Mouse (Mus musculus) adrenal gland, postnatal 10 days (tissue): Measurements from ENCODE around the gene Tspan10. TPM values are rescaled to one million over a fixed set of nuclear protein-coding genes. Genes with fewer than 3 reads are reported as not detected.
"Not testable (repeated sequence)": the region's sequence is repeated elsewhere in the genome, so short reads cannot be mapped to it uniquely, and the experiment has no call there.

Source experiments
- DNase-seq: peaks from one replicate; pipeline ENCODE4 v3.0.0; 2021; ENCODE audit warnings: mixed read lengths
- long read RNA-seq, 2 experiments: library from polyadenylated mRNA; stranded (forward); transcript quantifications; one replicate each; pipeline ENCODE4 v2.0.0; 2021
- total RNA-seq, 2 experiments: library from RNA; stranded (reverse); gene quantifications; 2 replicates each; pipeline ENCODE4 v1.2.3; 2021

Gene Tspan10
- 1 to 10 TPM in 1 of 2 experiments, under 1 TPM in 1; 0.30 to 2.6 TPM for total RNA-seq
- long read RNA-seq, experiment 1 = 0 reads
- long read RNA-seq, experiment 2 = 0 reads

DNA sequence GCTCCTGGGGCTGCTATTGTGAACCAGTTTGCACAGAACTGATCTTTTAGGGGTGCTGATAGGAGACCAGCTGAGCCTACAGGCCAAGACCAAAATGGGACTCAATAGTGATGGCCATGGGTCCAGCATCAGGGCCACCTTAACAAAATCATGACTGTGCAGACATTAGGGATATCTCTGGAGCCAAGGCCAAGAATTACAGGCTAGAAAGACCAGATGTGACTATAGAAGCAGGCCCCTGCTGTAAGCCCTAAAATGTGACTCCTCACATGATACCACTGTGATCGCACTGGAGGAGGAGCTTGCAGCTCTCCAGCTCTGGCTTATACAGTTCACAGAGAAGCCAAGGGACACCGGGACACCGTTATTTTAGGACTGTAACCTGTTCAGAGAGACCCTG, at the start of gene Tspan10:
Tspan10 (plus strand) TSS at position 301 of the 400 bp plus-strand sequence.
- no peak for DNase-seq

DNA sequence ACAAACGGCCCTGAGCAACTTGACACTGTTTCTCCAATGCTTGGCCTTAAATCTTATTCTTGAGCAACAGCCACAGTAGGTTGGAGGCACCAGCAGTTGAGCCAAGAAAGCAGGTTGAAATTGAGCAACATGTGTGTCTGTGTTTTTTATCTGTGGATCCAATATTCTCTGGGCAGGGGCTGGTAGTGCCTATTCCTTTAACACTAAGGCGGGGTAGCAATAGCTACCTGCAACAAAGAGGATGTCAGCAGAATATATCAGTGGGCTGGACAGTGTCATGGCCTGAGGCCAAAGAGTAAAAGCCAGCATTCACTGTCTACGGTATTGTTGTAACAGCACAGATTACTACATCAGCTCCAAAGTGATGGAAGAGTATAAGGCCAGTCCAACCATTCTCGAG, 46.8 kb upstream of the Tspan10 start:
- DNase-seq = peak; percentile 32

DNA sequence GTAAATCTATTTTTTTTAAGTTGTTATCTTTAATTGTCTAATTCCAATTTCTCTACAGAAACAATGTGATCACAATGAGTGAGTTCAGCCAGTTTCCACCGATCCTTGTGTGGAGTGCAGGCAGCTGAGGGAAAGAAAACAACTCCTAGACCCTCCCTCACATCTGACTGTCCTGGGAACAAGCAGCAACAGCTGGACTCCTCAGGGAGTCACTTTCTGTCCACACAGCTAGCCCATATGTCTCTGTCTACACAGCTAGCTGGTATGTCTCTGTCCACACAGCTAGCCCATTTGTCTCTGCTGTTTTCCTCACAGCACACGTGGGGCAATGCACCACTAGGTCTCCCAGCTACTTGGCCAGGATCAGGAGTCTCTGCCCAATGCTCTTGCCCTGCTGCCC, 44.8 kb upstream of the Tspan10 start:
- DNase-seq = no peak

DNA sequence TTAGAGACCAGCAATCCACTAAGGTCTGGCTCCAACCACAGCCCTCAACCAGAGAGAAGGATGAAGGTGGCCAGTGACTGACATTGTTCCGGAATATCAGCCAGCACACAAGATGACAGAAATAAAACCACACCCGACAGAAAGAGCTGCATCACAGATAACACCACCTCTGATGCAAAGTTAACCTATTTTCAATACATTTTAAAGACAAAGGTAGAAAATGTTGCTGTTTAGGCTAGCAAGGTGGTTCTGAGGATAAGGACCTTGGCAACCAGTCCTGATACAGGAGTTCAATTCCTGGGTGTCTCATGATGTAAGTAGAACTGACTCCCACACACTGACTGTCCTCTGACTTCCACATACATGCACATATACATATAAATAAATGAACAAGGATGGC, 43.1 kb upstream of the Tspan10 start:
- DNase-seq = no peak

DNA sequence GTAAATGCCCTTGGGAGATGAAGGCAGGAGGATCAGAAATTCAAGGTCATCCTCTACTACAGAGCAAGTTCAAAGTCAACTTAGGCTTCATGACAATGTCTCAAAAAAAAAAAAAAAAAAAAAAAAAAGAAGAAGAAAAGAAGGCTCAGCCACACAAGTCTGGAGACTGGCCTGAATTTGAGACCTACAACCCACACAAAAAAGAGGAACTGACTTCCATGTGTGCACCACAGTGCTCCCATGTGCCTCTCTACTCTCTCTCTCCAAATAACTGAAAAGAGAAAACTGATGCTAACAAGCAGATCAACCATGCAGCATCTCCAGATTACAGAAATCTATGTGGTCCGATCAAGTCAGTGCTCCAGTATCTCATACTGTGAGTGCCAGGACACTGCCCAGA, 37.6 kb upstream of the Tspan10 start:
- DNase-seq = no peak

DNA sequence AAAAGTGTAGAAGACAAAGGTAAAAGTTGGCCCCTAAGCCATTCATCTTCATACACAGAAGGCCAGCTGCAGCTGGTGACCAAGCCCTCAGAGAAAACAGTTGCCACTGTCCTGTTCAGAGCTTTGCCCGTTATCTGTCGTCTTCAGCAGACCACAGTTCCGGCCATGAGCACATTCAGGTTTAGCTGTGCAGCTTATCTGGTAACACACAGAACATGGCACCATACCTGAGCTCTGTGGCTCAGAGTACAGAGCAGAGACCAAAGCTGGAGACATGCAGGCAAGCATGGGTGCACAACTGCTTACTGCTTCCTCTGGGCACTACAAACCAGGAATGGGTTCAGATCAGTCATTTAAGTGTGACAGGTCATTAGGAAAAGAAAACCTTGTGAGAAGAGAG, 36.6 kb upstream of the Tspan10 start:
- DNase-seq = no peak

DNA sequence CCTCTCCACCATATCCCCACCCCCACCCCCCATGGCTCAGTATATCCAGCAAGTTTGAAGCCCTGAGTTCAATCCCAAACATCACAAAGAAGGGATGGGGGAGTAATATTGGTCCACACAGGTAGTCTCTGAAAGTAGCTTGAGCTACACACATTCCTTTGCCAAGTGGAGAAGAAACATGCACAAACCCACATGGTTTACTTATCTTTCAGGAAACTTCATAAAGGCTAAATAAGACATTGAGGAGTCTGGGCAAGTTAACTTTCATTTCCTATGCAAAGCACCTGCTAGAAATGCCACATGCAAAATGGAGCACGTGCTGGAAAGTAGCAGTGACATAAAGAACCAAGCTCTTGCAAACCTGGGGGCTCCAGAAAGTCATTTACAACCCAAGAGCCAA, 36.0 kb upstream of the Tspan10 start:
- no peak for DNase-seq

DNA sequence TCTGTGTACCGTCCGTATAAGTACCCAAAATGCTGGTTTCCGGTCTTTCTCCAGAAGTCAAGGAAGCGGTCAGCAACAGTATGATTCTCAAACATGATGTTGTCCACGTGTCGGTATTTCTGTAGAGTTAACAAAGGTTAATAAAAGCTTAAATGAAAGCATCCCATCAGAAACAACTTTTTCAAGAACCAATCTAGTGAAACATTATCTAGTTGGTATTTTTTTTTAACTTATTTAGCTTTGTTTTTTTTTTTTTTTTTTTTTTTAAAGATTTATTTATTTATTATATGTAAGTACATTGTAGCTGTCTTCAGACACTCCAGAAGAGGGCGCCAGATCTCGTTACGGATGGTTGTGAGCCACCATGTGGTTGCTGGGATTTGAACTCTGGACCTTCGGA, 28.8 kb upstream of the Tspan10 start:
- not testable (repeated sequence) for DNase-seq

DNA sequence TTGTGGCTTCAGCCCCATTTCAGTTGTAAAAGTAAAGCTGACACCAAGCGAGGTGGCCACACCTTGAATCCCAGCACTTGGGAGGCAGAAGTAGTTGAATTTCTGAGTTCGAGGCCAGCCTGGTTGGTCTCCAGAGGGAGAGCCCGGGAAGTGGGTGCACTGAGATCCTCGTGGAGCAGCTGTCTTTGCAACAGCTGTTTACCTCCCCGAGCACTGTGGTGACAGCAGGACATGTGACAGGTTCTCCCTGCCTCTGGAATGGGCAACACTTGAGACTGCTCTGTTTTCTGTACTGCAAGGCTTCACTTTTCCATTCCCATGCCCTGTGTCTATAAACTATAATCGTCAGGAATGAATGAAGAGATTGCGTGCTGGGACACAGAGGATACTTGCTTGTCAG, 24.6 kb upstream of the Tspan10 start:
- no peak for DNase-seq

DNA sequence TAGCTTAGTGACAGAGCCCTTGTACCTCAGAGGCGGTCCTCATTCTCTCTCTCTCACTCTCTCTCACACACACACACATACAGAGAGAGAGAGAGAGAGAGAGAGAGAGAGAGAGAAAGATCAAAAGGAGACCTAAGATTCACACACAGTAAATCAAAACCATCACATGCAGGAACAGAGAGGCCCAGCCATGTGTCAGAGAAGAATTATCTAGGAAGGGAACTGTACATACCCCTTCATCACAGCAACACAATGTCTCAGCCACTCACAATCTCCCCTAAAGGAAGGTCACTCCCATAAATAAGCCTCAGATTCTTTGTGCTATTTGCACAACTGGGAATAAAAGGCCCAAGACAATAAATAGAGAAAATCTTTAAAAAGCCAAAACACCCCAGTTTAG, 23.9 kb upstream of the Tspan10 start:
- no peak for DNase-seq

DNA sequence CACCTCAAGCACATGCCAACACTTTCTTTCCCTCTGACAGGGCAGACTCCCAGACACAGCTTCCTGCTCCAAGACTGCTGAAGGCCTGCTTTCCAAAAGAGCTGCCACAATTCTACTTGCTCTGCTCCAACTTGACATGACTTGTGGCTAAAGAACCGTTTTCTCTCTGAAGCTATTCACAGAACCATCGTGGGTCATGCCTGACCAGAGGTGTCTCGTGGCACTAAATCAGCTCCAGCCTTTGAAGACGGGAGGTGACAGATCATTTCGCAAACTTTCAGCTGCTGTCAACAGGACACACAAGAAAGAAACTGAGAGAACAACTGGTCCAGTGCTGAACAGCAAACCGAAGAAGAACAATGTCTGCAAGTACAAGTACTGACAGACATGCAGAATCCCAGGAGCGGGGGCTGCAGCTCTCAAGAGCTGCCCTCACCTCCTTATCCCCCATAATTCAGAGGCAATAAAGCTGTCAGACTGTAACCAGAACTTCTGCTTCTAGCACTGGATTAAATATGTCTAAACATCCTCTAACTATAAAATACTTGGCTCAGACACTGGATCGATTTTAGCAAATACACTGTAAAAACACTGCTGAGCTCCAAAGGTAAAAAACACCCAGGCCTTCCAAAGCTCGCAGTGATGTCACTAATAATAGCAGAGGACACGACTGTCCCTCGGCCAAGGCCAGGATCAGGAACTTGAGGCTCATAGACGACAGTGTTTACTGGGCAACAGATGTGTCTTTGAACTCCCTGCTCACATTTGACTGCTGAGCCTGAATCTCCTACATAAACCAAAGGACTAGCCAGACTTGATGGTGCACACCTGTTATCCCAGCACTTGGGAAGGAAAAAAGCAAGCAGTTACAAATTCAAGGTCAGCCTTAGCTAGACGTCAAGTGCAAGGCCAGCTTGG, 19.5 kb upstream of the Tspan10 start:
- DNase-seq = peak; percentile 23

DNA sequence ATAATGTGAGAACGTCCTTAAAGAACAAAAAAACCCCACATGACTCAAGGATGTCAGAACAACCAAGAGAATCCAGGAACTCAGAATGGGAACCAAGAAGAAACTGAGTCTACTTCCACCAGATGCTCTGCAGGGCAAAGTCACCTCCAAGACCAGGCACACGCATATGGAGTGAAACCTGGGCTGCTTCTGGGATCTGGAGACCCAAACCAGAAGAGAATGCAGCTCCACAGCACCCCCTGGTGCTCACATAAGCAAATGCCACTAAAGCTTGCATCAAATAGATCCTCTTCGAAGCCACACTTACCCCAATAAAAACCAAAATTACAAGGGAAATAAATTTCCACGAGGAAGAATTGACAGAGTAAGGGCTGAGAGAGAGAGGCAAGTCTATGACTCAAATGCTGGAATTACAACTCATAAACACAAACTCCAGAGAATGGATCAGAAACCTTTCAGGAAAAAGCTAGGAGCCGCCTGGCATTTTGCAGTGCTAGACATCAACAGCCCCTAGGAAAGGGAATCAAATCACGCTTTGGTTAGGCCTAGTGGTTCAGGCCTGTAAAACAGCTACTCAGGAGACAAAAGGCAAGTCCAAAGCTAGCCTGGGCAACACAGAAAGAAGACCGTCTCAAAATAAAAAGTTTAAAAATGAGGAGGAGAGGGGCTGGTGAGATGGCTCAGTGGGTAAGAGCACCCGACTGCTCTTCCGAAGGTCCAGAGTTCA, 18.7 kb upstream of the Tspan10 start:
- peak; percentile 81 for DNase-seq

DNA sequence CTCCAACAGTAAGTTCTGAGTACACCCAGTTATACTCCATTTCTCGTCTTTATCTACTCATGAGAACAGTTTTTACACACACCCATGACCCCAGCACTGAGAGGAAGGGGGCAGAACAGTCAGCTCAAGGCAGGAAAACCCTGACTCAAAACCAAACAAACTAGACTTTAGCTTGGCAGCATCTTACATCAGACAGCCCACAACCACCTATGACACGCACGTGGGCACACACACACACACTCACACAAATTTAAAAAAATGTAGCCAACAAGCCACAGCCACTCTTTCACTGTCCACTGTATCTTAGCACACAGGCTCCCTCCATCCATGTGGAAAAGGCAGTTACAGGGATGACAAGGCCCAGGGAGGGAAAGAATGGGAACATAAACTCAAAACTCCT, 15.7 kb upstream of the Tspan10 start:
- DNase-seq = no peak

DNA sequence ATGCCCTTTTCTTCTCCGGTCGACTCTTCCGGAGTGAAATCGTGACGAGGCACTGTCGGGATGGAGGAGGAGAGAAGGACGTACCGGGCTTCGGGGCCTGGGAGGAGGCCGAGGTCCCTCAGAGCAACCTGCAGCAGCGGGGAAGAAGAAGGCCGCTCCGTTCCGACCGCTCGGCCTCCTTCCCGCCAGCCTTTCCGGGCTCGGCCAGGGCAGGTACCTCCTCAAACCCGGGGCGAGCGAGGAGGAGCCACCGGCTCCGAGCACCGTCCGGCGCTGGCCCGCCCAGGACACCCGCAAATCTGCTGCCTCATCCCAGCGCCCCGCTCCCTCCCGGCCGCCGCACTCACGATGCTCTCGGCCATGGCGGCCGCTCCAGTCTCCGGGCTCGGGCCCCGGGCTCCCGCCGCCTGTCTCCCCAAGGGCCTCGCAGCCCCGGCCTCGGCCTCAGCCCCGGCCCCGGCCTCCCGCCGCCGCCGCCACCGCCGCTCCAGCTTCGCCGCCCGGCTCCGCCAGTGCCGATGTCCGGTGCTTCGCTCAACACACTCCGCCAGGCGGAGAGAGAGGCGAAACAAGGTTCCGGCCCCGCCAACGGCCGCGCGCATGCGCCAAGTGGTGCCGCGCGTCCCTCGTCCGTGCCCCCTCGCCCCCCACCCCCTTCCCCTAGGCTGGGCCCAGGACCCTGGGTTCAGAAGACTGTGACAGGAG, 5.1 kb upstream of the Tspan10 start, which contains the start of gene Nploc4:
Nploc4 (minus strand) TSS at position 557 of the 705 bp plus-strand sequence.
- DNase-seq = peak; percentile 94

DNA sequence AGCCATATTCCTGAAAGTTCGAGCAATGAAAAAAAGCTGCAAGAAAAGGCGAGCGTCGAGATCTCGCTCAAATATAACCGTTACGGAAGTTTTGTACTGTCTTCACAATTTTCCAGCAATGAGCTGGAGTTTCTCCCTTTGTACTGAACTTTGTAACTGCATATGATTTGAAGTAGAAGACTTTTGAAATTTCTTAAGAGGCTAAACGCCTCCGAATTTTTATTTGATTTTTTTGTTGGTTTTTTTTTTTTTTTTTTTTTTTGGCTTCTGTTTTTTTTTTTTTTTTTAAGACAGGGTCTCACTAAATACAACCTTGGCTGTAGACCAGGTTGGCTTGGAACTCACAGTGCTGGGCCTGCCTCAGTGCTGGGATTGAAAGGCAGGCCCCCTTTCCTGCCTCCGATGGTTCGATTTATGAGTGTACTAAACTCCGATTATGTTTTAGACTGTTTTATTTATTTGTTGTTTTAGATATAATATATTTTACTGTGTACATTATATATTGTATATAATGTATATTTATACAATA, 4.5 kb upstream of the Tspan10 start:
- DNase-seq = no peak

DNA sequence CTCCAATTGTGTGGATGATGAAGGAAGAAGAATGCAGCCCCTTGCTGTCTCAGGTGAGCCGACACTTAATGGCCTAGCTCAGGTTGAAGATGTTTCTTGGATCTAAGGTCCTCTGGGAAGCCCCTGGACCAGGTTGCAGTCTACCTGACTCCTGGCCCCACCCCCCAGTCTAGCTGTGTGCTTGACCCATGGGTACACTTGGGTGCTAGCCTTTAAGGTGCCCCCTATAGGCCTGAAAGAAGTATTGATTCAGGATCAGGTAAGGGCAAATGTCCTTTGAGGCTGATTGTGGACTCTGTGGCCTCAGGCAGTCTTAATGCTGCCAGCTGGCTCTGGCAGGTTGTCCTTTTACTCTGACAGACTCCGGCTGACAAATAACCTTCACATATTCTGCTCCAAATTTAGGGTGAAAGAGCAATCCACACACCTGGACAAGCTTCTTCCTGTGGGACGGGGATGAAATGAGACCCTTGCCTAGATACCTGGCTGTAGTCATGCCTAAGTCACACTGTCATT, 379 bp downstream of the Tspan10 start:
- DNase-seq = no peak

DNA sequence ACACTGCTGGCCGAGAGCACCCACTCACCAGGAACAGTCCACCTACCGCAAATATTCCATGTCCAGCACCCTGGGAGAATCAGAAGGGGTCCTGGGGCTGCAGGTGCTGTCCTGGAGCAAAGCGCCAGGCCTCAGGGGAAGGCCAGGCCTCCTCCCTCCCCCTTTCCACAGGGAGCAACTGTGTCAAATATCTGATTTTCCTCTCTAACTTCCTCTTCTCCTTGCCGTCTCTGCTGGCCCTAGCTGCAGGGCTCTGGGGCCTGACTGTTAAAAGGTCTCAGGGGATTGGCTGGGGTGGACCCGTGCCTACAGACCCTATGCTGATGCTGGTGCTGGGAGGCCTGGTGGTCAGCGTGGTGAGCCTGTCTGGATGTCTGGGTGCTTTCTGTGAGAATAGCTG, 1.7 kb downstream of the Tspan10 start:
- no peak for DNase-seq

DNA sequence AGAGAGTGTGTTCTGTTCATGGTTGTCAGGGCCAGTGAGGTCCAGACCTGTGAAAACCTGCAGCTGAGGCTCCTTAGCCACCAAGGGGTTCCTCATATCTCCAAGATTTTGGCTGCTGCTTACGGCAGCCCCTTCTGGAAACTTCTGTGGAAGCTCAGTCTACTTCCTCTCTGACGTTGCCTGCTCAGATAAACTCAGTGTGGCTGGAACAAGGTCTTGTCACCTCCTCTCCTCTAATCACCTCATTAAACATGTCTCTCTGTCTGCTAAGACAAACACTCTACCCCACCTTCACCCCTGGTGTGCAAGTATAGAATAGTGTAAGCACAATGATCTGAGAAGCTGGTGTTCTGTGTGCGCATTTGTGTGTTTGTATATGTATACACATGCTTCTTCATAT, 3.0 kb downstream of the Tspan10 start:
- no peak for DNase-seq

DNA sequence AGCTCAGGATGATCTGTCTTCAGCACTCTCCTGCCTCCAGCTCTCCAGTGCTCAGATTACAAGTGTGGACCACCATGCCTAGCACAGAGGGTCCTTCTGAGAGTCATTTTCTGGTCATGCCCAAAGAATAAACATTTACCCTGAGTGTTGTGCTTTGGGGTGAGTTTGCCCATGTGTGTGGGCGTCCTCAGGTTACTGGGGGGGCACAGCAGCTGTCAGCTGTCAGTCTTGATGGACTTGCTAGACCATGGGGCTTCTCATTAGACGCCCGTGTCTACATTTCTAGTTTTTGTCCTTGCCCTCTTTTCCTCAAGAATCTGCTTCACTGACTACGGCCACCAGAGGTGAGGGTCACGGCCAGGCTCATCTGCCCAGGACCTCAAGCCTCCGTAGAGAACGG, 4.7 kb downstream of the Tspan10 start:
- DNase-seq = no peak

DNA sequence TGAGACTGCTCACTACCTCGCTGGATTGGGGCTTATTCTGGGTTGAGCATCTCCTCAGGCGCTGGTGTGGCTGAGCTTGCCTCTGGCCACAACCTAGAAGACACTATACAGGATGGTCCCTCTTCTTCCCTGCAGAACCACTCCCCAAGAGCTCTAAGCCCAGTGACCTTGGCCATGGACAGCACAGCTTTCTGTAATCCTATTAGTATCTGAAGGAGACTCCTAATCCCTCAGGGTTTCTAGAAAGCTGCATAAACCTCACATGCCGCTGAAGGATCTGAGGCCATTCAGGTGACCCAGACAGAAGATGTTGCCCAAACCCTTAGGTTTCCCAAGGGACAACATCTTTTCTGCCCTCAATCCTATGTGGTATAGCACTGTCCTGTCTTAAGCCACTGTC, 9.8 kb downstream of the Tspan10 start:
- DNase-seq = no peak

DNA sequence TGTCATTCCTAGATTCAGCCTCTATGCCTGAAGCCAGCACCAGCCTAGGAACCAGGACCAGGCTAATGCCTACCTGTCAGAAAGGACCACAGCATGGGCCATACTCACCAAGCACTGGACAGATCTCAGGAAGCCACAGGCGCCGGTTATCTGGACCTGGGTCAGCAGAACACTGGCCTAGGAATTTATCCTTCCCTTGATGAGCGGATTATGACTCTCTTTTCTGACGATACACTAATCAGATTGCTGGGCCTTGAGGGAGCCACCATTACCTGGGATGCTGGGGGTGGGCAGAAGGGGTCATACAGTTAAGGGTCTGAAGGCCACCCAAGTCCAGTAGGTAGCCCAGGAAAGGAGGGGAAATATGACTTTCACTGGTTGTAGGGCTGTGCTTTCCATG, 10.9 kb downstream of the Tspan10 start, which contains the start of gene Pde6g:
Pde6g (minus strand) TSS at position 195 of the 400 bp plus-strand sequence.
- DNase-seq = no peak

DNA sequence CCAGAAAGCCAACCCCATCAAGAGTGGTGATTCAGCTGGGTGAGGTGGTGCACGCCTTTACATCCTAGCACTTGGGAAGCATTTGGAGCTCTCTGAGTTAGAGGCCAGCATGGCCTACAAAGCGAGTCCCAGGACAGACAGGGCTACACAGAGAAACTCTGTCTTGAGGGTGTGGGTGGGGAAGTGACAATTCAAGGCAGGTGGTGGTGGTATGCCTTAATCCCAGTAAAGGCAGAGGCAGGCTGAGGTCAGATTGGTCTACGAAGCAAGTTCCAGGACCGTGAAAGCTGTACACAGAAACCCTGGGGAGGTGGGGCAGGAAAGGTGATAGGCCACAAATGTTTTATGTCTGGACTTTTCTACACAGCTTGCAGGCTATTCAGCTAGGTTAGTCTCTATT, 12.5 kb downstream of the Tspan10 start:
- no peak for DNase-seq
